Mouse (Mus musculus) megakaryocyte, adult 5-6 weeks (primary cell): ENCODE measurements around the gene Dtd1. TPM values are rescaled to one million over a fixed set of nuclear protein-coding genes. Genes with fewer than 3 reads are reported as not detected.

Experiments
- ATAC-seq: 2 replicates; pipeline ENCODE4 v1.8.0; 2016; ENCODE audit warnings: mild to moderate bottlenecking, inconsistent platforms; ENCODE audit not compliant: poor library complexity, severe bottlenecking
- total RNA-seq, 2 experiments: library from RNA; stranded (forward) in 1 of 2; stranded (reverse) in 1 of 2; fragments of 153-499, 151-499 nt in 1 of 2; fragments of 221-1000, 200-1000 nt in 1 of 2; gene quantifications; 2 replicates each; pipeline versions ENCODE4 v1.2.3 to v1.2.4; 2015 to 2017

Dtd1 gene
- total RNA-seq, 2 experiments from 2014 or later = 4.7 to 11.5 TPM

DNA sequence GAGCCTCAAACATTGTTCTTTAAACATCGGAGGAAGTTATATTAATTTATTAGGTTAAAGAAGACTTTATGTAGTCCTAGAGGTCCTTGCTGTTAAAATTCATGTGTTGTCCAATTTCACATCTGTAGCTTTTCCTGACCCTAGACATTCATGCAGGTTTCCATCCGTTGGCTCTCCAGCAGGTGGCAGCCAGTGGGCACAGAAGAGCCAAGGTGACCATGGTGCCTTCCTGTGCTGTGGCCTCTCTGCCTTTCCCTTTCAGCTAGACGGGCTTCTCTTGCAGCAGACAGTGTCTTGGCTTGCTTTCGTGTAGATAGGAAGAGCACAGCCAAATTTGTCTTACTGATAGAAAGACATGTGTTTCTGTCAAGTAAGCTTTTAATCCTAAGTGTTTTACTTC is 39.0 kb downstream of the Dtd1 start:
- no peak for ATAC-seq

DNA sequence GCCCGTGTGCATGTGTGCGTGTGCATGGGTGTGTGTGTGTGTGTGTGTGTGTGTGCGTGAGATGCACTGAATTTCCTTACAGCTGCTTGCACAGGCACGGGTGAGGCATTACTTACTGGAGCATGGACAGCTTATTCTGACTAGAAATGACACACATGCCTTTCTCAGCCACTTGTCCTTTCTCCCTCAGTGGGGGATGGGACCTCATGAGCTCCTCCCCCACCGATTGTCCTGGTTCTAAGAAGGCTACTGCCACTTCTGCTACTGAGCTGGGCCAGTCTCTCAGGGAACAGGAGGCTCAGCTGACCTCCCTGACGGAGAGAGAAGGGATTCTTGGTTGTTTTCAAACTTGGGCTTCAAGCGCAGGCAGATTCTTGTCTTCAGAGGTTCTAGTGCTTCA is 40.4 kb downstream of the Dtd1 start:
- no peak for ATAC-seq

DNA sequence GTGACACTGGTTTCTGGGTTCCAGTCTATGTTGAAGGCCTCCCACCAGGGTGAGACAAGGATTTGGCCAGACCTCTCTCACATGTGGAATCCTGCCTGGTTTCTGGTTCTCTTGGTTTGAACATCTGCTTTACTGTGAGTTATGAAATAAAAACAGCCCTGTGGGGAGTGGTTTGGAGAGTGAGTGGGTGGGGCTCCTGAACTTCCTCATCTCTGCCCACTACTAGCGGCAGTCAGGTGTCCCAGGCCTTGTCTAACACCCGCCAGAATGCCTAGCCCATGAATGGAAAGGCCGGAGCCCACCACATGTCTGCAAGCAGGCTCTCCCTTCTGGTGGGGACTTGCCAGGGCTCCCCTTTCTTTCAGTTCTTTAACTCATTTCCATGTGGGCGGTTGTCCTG is 42.3 kb downstream of the Dtd1 start:
- ATAC-seq = peak; percentile 88

DNA sequence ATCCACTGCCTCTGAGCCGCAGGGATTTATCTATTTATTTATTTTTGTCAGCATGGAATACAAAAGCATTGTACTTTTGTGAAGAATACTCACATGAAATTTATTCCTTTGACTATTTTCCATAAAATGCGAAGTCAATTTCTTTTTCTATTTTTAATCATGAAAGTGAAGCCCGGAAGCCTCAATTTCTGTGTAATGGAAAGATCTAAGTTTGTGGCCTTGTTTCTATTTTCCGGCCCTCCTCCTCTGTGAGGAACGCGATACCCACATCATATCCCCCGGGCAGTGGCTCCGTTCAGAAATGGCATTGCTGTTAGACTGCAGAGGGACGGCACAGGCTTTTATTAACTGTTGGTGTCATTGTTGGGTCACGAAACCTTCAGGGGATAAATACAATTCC is 46.7 kb downstream of the Dtd1 start:
- ATAC-seq = no peak

DNA sequence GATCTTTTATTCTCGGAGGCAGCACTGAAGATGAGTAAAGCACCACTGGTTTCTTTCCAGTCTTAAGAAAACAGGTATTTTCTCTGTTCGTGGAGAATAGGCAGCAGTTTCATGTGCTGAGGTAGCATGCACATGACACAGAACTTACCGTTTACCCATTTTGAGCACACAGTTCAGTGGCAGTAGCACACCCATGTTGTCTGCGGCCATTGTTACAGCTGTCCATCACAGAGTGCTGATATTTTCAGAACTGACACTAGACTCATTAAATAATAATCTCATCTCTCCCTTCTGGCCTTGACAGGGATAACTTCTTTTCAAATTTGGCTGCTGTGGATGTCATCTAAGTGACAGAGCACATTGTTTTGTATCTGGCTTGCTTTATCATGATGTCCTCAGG is 47.5 kb downstream of the Dtd1 start:
- ATAC-seq = no peak

DNA sequence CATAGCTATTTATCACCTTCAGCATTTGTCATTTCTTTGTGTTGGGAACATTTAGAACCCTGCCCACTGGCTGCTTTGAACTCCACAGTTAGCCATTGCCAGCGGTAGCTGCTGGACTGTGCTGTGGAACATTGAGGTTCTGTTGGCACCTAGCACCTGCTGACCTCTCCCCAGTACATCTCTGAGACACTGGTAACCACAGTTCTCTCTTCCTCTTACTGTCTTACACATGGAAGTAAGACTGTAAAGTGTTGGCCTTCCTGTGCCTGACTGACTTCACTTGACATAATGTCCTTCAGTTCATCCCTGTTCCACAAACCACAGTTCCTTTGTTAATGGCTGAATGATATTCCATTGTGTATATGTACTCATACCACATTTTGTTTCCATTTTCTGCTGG is 50.3 kb downstream of the Dtd1 start:
- ATAC-seq = peak; percentile 56

DNA sequence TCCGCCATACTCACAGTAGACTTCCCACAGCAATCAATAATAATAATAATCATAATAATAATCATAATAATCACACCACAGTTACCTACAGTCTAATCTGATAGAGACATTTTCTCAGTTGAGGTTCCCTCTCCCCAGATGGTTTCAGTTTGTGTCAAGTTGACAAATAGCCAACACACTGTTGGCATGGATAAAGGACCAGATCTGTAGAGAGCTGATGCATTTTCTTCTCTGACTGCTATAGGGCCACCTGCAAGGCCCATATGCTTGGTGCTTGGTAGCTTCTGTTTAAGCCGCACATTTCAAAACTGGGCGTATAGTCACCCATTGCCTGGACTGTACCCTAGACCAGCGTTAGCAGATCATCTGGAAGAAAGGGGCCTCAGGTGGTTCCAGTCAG is 53.1 kb downstream of the Dtd1 start:
- no peak for ATAC-seq

DNA sequence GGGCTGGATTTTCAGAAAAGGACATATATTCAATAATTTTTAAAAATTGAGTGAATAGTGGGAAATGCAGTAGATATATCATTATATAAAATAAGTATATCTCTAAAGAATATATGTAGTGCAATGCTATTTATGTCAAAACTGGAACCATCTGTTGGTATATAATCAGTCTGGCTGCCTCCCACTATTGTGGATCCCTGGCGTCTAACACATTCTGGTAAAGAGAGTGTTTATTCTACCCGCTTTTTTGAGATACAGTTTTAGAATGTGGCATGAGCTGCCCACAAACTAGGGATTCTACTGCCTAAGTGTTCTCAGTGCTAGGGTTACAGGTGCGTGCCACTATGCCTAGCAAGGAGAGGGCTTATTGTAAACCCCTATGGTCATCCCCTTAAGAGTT is 55.6 kb downstream of the Dtd1 start:
- no peak for ATAC-seq

DNA sequence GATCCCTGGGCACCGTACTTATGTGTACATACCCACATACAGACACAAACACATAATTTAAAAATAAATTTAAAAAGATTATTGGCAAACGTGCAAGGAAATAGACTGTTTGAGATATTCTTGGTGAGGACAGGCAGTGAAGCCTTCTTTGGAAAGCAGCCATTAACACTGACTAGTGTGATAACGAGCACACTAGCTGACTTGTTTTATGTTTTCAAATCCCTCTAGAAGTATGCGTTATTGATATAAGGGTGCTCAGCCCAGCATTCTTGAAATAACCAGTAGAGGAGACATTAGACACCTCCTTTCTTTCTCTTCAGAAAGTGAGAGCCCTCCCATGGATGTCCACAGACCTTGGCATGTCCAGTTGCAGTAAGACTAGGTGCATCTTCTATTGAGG is 68.8 kb downstream of the Dtd1 start:
- no peak for ATAC-seq

DNA sequence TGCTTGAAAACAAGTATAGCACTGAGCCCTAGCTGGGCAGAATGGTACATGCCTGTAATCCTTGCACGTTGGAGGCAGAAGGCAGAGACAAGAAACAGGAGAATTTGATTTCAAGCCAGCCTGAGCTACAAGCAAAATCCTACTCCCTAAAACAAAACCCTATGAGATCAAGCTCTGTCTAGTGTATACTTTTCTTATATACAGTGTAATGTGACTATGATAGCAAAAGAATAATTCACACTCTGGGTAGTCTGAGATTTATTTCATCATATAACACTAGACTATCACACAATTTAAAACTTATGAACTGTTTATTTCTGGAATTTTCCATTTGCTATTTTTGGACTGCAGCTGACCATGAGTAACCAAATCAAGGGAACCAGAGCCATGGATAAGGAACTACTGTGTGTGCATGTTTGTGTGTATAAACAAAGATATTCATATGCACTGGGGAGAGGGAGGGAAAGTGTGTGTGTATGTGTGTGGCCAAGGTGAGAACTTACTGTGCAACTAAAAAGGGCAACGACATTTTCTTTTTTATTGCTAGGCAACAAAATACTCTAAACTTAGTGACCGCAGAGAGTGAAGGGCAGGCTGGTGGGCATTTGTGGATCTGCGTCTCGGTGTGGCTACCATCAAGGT is 70.7 kb downstream of the Dtd1 start:
- no peak for ATAC-seq

DNA sequence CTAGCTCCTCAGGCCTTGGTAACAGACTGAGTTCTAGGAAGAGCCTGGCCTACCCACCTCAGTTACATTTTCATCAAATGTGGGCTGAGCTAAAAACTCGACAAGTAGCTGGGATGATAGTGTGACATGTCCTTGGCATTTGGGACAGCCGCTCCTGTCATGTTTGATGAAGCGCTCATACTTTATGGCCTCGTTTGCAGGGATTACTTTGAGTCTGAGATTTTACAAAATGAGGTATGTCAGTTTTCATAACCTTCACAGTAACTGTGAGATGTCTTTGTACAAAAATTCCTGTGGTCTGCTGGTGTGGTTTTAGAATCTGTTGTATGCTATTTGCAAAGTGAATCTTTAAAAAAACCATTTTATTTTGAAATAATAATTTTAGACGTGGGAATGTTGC is 72.7 kb downstream of the Dtd1 start:
- no peak for ATAC-seq

DNA sequence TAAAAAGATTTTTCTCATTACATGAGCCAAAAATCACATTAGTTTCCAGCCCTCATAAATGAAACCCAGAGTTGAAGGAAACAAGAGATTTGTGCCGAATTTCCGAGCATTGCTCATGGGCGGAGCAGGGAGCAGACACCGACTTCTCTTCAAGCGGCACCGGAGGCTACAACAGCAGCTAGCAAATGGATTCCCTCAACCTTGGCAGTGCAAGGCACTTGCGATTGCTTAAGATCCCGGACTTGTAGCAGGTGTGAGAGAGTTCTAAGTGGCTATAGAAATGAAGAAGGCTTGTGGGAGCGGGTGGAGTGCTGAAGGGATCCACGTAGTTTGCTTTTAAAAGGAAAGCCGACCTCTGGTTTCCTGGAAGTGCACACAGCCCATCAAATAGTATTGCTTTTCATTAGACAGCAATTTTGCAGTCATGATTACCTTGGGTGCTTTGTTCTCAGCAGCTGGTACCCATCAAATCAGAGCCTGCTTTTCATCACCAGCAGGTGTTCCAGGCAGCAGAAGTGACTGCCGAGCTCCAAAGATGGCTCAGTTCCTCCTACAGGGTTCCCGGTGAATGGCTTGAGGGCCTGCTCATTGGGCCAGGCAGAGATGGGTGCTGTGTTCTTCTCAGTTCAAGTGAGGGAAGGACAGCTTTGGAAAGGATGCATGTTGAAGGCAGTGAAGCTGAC is 77.0 kb downstream of the Dtd1 start:
- 0 out of 2 replicates have a peak, but pooled peaks have one; percentile 21 for ATAC-seq

DNA sequence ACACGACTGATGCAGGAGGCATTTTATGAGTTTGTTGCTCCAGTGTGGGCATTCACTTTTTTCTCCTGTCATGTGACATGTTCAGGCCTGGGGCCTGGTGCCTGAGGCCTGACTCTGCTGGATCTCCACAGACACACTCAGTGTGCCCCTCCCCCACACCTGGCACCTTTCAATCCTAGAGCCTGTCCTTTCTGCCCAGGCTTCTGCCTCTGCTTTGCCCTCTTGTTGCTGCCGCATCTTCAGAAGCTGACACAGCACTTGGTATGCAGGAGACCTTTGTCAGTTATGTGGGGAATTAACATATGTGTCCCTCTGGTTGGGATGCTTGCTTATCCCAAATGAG is 77.5 kb downstream of the Dtd1 start:
- ATAC-seq = no peak

DNA sequence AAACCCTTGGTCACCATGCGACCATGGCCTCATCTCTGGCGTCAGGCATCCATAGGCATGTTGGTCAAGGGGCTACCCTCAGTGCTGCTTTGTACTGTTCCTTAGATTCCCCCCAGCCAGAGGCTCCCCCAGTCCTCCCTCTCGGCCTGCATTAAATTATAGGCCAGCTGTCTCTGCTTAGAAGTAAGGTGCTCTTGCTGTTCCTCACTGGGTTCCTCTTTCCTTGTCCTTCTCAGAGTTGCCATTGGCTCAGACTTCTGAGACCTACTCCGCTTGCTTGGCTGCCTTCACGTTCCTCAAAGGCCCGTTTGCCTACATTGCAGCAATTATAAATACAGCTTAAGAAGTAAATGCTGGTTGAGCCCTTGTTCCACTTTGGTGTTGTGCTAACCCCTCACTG is 79.1 kb downstream of the Dtd1 start:
- no peak for ATAC-seq

DNA sequence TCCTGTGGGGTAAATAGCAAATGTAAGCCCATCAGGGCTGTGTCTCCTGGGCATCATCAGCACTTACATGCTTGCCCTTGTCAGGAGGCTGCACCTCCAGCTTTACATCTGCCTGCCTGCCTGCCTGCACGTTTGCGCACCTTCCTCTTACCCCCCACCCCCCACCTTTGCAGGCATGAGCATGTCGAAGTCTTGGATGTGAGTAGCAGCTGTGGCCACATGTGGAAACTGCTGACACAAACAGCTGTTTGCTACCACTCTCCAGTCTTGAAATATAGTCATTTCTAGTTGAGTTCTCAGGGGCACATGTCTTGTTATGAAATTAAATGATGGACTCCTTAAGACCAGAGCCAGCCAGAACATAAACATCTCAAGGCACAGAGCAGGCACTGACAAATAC is 79.7 kb downstream of the Dtd1 start:
- ATAC-seq = no peak

DNA sequence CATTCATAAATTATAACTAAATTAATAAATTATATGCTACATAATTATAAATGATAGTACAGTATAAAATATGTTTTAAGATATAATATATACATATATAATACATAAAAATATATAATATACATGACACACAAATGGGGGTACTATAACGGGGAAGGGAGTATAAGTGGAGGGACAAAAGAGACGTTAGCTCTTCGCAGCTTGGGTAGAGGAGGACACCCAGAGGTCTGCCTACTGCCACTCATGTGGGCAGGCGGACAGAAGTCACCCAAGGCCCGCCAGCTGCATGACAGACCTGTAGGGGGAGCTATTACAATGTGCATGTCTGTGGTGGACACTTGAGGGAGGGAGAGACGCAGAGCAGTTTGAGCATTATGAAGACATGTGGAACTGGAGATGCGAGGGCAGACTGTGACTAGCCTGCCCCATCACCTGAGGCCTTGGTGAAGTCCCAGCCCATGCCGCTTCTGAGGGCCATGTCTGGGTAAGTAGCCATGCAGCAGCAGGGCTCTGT is 92.6 kb downstream of the Dtd1 start:
- peak; percentile 88 for ATAC-seq

DNA sequence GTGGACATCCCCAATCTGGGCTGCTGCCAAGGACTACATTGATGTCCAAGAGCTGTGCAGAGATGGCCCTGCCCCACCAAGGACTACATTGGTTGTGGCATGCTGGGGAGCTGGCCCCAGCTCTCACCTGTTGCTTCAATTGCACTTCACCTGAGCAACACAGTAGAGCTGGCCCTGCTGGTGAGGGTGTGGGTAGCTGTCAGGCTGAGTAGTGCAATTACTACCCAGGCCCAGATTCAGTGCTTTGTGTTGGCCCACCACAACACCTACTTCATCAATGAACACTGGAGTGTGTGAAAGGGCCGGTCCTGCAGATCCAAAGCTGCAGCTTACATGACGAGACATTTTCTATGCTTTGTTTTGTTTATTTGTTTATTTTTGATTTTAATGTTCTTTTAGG is 93.1 kb downstream of the Dtd1 start:
- no peak for ATAC-seq

DNA sequence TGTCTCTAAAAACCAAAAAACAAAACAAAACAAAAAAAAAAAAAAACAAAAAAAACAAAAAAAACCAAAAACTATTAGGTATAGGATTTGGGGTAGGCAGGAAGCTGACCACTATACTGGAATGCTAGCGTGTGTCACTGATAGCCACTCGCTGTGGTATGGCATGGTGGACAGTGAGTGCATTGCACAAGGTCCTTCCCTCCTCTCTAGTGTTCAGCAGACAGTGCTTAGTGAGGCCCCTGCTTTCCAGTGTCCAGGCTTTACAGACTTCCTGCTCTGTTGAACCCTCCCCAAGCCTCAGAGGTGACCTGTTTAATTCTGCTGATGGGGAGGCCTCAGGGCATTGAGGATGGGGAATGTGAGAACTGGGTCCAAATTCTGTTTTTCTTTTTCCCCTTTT is 95.2 kb downstream of the Dtd1 start:
- peak; percentile 28 for ATAC-seq

DNA sequence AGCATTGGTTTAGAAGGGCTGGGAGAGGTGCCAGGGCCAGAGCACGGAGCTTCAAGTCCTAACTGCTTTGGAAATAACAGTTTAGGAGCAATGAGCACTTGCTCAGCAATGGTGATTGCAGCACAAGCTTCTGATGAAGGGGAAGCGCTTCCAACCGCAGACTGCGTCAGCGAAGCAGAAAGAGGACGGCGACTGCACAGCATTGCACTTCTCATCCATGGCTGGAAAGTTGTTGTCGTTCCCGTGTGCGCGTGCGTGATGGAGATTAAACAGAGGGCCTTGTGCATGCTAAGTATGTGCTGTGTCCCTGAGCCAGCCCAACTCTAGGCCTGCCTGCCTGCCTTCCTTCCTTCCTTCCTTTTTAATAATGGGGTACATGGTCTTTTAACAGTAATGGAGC is 98.3 kb downstream of the Dtd1 start:
- ATAC-seq = peak; percentile 85

DNA sequence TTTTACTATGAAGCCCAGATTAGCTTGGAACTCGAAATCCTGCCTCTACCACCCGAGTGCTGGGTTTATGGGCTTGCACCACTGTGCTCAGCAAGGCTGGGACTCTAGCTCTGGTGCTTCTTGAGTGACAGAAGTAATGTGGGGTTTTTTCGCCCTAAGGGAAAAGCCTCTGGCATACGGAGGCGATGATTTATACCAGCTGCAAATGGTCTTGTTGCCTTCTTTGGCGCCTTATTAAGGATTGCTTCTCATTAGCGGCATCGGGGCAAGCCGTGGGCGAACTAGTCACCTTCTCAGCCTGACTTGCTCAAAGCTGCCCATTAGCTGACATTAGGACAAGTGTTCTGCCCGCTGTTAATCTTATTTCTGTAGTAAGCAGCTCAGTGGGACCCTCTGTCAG is 100.9 kb downstream of the Dtd1 start:
- no peak for ATAC-seq

DNA sequence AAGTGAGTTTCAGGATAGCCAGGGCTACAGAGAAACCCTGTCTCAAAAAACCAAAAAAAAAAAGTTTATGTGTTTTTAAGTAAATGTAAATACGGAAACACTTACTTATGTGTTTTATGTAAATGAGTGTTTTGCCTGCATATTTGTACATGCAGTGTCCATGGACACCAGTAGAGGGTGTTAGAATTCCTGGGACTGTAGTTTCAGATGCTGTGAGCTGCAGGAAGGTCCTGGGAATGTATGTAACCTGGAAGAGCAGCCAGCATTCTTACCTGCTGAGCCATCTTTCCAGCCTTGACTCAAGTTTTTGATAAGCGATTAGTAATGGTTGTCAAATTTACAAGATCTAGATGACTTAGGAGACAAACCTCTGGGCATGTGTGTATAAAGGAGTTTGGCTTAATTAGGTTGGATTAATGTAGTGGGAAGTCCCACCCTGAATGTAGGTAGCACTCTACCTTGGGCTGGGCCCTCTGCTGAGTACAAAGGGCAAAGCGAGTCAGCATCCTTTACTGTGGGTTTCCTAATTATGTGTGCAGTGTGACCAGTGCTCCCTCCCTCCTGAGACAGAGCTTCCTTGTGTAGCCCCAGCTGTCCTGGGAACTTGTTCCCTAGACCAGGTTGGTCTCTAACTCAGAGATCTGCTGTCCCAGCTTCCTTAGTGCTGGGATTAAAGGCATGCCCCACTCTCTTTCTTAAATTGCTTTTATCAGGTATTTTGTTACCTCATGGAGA is 101.9 kb downstream of the Dtd1 start:
- ATAC-seq = no peak

DNA sequence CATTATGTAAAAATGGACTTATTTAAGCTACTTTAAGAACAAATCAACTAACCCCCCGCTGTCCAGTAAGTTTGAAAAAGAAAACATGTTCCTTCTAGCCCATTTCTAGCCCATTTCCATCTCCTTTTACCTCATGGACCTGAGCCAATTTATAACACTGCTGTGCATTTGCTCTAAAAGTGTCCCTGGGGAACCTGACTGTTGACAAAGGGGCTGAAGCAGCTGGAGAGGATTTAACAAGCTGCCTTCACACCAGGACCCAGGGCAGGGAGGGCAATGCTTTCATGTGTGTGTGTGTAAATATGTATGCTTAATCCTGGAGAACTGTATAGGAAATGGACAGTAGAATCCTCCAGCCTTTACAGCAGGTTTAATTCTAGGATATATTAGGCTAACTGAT is 109.6 kb downstream of the Dtd1 start:
- ATAC-seq = no peak
